ENCODE assay signal across 9 mouse cellular contexts in the genomic region with DNA sequence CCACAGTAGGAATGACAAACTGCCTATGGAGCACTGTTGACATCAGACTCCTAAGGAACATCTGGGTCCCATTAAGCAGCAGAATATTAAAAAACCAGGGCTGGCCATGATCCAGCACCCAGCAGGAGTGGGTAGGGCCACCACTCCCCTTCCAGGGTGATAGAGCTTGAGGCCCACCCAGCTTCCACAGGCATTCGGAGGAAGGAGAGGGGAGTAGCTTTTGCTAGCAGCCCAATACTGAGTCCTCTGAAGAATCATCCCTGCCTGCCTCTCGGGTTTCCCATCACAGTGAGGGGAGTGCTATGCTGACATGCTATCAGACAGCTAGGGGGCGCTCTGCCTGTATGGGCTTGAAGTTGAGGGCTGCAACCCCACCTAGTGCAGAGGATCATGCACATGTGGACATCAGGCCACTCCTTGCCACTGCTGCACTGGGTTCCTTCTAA.
A peak's percentile ranks its signal among the peaks of the same experiment; 100 is the strongest.
DNase-seq lines count a peak whose midpoint lies in the region; ATAC-seq lines count a peak whose summit lies in the region.
"Had no signal": no experiment of that assay in that cellular context is flagged by ENCODE, and none has a peak within 500 bp of the region (broad histone marks: within the 10 kb centered on the region; RNA-seq: fewer than 3 reads in every experiment).

No protein-coding gene starts in this region.

- no peaks in the 10 kb centered on the region for H3K36me3 ChIP-seq in forebrain, embryonic 14.5 days (ENCODE audit: control insufficient read depth, insufficient read depth, low read length)
- no peaks in the 10 kb centered on the region for H3K36me3 ChIP-seq in forebrain, embryonic 12.5 days (replicated peaks)
- H3K36me3 ChIP-seq: neural tube, embryonic 12.5 days had no signal

- WGBS in forebrain, embryonic 14.5 days = 14% methylated on average over 3 of the region's 3 CpGs
- 7% methylated on average over 3 of the region's 3 CpGs for WGBS in forebrain, embryonic 12.5 days

- H3K27me3 ChIP-seq in forebrain, embryonic 14.5 days (replicated peaks; ENCODE audit: control insufficient read depth, insufficient read depth, low read length) = no peaks in the 10 kb centered on the region
- H3K27me3 ChIP-seq in forebrain, embryonic 12.5 days = no peaks in the 10 kb centered on the region
- H3K27me3 ChIP-seq: neural tube, embryonic 12.5 days had no signal

- H3K9me3 ChIP-seq in forebrain, embryonic 14.5 days (replicated peaks; ENCODE audit: control insufficient read depth, low read length) = no peaks in the 10 kb centered on the region
- no peaks in the 10 kb centered on the region for H3K9me3 ChIP-seq in forebrain, embryonic 12.5 days
- H3K9me3 ChIP-seq: neural tube, embryonic 12.5 days had no signal

- no peak overlapping the region for H3K4me3 ChIP-seq in forebrain, embryonic 14.5 days (ENCODE audit: low read depth, low read length)
- H3K4me3 ChIP-seq in forebrain, embryonic 12.5 days (replicated peaks) = no peak overlapping the region
- H3K4me3 ChIP-seq: neural tube, embryonic 12.5 days had no signal

- peak; percentile 36 for DNase-seq in forebrain, embryonic 14.5 days (ENCODE audit: low spot score)
- DNase-seq in 416B (ENCODE audit: low read depth) = peak; percentile 75
- DNase-seq in adrenal gland, adult 2 months = peak; percentile 24
- peak; percentile 56 for DNase-seq in gastrocnemius, postnatal 14 days
- DNase-seq in kidney, postnatal 25 days = peak; percentile 59 to 67
- DNase-seq in thymus, postnatal 4 days = peak; percentile 83

- H3K4me1 ChIP-seq in forebrain, embryonic 14.5 days (ENCODE audit: control insufficient read depth, insufficient read depth, low read length) = 0 out of 2 replicates have a peak, but pooled peaks cover 3% of the 10 kb centered on the region
- peaks cover 4% of the 10 kb centered on the region; the same call in 1 of the 2 replicates for H3K4me1 ChIP-seq in forebrain, embryonic 12.5 days

- intact Hi-C loops in gastrocnemius, postnatal 14 days (cut with DNase I; ENCODE audit: low total_unique reads) = loop anchor here (10.0 kb wide), 1 partner anchor 786 kb away; no protein-coding TSS in a partner anchor

- H3K4me2 ChIP-seq in forebrain, embryonic 14.5 days (ENCODE audit: low read length) = no peak overlapping the region
- no peak overlapping the region for H3K4me2 ChIP-seq in forebrain, embryonic 12.5 days
- H3K4me2 ChIP-seq: neural tube, embryonic 12.5 days had no signal

- no peak overlapping the region for H3K9ac ChIP-seq in forebrain, embryonic 14.5 days (ENCODE audit: low read length)
- no peak overlapping the region for H3K9ac ChIP-seq in forebrain, embryonic 12.5 days
- H3K9ac ChIP-seq: neural tube, embryonic 12.5 days had no signal

- ATAC-seq in forebrain, embryonic 14.5 days = no peak
- no peak for ATAC-seq in forebrain, embryonic 12.5 days (ENCODE audit: low FRiP score)
- peak; percentile 90 for ATAC-seq in megakaryocyte, adult 5-6 weeks (ENCODE audit: poor library complexity, severe bottlenecking)

- H3K27ac ChIP-seq in forebrain, embryonic 14.5 days (ENCODE audit: low read depth, low read length) = no peak overlapping the region
- no peak overlapping the region for H3K27ac ChIP-seq in forebrain, embryonic 12.5 days
- H3K27ac ChIP-seq: neural tube, embryonic 12.5 days had no signal

Comparison
In these comparisons a context has a peak if more than half of its experiments do, and no peak if none do; other contexts are left out.
1. DNase-seq: peak in every context shown above with its lines; median percentile 83 in thymus, postnatal 4 days; 75 in 416B; 63 in kidney, postnatal 25 days; 56 in gastrocnemius, postnatal 14 days; 36 in forebrain, embryonic 14.5 days; 24 in adrenal gland, adult 2 months.